Mouse (Mus musculus): ENCODE results near the gene Mmp25. TPM values are rescaled to one million over a fixed set of nuclear protein-coding genes. Genes with fewer than 3 reads are reported as not detected.

Gene Mmp25
- polyA plus RNA-seq (2015; fragmentation: Illumina TruSeq; extraction: RNeasy Lipid Tissue Mini Kit (QIAGEN cat#74804); ENCODE audit: insufficient read depth, low replicate concordance), result 1.0 TPM

DNA sequence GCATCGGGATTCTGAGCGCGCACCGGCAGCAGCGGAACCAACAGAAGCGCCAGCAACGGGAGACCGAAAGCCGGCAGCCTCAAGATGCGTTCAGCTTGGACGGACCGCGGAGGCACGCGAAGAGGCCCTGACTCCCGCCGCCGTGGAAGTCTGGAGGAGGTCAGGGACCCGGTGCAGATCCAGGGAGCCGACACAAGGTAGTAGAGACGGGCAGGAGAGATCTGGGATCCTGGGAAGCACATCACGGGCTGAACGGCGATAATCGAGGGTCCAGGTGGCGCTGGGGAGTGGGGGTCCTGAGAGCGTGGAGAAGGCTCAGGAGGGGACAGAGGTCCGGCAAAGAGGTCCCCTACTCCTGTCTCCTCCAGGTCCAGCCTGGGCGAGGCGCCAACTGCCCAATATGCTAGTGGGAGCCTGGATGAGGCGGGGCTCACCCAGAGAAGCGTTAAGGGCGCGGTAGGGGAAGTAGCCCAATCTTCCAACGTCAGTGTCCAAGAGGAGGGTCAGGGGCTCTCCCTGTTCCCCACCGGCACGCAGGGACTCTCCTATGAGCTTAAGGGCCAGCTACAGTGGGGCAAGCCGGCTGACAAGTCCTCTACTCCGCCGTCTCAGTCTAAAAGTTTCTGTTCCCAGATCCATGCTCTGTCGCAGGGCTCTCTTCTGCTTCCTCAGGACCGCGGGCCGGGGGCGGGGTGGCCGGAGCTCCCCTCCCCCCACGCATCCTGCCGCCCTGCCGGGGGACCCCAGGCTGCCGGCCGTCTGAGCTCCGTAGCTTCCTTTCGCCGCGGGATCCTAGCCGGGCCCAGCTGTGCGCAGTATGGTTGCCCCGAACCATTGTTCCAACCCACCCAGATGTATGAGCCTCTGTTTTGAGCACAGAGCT, at the start of gene Mmp25:
Mmp25 (minus strand) TSS at position 665 of the 883 bp plus-strand sequence.

DNA sequence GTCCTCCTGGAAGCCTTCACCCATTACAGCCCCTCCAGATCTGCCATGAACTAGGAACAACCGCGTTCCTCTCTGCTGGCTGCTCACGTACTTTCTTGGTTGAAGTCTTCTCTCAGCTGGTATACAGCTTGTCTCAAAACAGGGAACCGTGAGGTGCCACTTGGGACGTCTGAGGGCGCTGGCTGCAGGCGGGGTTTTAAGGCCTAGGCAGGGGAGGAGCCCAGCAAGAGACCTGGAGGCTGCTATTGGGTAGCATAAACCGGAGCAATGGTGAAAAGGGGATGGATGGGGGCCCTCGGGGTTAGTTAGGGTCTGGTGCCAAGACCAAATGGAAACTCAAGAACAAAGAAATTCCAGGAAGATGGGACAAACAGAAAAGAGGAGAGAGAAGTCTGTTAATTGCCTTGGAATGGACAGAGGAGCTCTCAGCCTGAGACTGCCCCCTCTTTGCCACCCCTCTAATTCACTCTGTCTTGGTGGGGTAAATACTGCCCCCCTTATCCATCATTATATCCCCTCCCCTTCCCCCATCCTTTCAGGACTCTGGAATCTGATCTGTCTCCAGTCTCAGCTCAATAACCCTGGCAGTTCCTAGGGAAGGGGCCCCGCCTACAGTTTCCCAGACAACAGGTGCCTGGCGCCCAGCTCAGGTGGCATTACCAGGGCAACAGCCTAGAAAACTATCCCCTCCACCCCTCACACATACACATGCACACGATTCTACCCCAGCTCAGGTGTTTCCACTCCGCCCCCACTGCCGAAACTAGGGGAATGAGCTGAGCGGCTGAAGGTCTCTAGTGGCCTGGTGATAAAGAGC, 39.0 kb upstream of the Mmp25 start, which contains the start of gene Cldn9:
Cldn9 (minus strand) TSS at position 171 of the 817 bp plus-strand sequence.

DNA sequence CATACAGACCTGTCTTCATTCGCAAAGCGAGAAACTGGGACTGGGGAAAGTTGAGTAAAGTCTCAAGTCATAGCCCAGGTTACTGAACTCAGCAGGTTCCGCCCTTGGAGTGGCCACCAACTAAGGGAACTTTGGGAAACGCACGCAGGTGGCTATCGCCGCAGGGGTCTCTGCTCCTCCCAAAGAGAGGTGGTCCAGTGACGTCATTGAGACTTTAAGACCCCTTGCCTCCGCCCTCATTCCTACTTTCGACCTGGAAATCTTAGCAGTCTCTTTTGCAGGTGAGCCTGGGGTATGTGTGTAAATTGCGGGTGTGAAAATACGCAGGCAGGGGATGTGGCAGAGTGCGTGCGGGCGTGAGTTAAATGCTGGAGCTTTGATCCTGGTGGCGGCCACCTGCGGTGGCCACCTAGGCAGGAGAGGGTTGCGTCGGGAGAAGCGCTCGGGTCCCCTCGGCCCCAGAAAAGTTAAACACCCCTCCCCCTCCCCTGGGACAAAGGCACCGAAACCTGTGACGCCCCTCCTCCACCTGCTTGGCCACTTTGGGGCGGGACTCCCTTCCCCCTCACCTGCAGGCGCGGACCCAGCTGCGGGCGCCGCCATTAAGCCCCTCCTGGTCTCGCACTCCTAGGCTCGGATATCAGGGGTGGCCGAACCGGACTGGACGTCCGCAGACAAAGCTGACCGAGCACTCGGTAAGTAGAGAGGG, 34.2 kb upstream of the Mmp25 start, which contains the start of gene Cldn6:
Cldn6 (plus strand) TSS at position 123 of the 709 bp plus-strand sequence.

DNA sequence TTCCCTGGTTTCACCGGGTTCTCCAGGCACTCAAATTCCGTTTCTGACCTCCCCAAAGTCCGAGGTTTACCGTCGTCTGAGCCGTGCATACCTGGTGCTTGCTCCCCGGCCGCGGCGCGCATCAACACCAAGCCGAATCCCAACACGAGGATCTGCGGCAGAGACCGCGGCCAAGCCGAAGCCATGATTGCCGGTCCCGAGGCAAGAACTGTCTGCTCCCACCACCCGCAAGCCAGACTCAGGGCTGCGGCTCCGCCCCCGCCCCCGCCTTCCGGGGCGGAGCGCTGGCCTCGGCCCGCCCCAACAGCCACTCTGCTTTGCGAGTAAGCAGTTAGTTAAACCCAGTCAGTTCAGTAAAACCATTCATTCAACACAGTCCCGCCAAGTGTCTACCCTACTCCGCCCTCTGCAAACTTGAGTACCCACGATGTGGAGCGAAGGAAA, 32.2 kb upstream of the Mmp25 start, which contains the start of gene Tnfrsf12a:
Tnfrsf12a (minus strand) TSS at position 233 of the 444 bp plus-strand sequence.

DNA sequence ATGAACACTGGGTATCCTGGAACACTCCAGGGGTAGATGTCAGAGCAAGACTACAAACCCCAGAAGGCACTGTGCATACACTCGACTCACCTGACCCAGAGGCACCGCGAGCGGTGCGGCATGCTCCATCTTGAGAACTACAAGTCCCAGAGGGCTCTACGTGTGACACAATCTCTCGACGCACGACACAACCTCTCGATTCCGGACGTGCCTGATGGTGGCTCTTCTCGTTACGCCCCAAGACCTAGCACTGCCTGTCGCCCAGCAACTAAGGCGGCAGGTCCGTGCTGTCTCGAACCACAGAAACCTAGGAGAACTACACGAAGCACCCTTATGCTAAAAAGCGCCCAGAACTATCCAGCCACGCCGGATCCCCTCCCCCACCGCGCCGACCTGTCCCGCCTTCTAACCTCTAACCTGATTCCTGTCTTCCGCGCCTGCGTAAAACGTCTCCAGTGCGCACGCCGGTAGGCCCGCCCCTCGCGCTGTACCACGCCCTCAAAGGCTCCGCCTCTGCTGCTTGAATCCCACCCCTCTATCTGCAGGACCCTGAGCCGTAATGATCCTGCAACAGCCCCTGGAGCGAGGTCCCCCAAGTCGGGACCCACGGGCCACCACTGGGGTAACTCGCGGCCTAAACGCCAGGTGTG, 28.5 kb upstream of the Mmp25 start, which contains the start of the genes Hcfc1r1 and Thoc6:
Hcfc1r1 (plus strand) TSS at position 173 of the 650 bp plus-strand sequence.
Thoc6 (minus strand) TSS at position 459 of the 650 bp plus-strand sequence.

DNA sequence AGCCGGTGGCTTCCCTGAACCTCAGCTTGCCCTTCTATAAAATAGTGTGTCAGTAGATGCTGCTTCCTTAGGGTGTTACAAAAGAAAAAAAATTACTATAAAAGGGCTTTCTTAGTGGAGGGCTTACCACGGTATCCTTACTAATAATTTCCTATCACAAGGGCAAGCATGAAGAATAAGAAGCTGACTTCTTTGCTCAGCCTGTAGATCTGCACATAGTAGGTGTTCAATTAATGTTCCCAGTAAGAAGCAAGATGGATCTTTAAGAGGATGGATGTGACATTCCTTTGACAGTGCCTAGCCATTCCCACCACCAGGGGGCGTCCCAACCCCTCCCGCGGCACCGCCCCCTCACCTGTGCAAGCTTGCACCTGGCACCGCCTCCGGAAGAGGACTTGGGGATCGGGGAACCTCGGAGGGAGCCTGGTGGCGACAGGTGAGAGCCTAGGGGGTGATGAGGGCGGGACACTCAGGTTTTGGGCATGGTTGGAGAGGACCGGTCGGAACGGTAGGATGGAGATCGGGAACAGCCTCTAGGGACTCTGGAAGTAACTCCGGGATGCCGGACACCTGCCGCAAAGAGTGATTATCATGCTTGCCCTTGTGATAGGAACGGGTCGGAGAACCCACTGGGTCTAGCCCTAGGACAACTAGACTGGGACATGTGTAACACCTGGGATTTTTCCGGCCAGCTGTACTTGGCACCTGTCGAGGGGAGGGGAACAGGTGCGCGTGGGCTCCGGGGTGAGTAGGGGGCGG, 15.2 kb upstream of the Mmp25 start, which contains the start of gene Bicdl2:
Bicdl2 (plus strand) TSS at position 390 of the 759 bp plus-strand sequence.

DNA sequence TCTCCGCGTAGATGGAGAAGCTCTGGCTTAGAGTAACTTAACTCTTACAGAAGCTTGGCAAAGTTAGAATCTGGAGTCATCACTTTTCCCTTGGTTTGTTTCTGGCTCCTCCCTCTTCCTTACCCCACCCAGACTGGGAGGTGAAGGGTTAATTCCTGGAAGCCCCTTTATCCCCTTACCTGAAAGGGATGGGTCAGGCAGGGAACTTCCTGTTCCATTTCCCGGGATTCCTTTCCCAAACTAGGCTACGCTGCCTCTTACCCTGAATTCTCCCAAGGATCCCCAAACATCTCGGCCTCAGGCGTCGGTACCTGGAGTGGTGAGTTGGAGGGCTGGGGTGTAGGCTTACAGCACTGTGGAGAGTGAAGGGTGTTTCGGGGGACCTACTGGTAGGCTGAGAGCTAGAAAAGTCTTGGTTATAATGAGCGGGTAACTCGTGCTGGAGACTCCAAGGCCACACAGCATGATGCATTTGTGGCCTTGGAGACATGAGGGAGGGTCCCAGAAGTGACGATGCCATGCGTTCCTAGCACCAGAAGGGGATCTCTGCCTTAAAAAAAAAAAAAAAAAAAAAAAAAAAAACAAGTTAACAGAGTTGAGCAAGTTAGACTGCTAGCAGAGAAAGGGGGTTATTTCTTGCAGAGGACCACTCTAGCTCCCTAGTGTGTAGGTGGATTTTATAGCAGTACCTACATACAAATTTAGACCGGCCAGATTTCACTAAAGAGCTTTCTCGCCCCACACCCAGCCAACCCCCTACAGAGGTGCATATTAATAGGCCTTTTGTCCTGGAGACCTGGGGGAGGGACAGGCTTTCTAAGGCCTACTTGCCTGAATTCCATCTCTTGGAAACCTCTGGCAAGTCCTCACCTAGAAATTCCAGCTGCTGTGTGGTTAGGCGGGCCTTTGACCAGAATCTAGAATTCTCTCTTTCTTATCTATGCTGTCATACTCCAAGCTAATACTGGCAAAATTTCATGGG, 44.1 kb downstream of the Mmp25 start, which contains the start of gene Zscan10:
Zscan10 (plus strand) TSS at position 216 of the 982 bp plus-strand sequence.

DNA sequence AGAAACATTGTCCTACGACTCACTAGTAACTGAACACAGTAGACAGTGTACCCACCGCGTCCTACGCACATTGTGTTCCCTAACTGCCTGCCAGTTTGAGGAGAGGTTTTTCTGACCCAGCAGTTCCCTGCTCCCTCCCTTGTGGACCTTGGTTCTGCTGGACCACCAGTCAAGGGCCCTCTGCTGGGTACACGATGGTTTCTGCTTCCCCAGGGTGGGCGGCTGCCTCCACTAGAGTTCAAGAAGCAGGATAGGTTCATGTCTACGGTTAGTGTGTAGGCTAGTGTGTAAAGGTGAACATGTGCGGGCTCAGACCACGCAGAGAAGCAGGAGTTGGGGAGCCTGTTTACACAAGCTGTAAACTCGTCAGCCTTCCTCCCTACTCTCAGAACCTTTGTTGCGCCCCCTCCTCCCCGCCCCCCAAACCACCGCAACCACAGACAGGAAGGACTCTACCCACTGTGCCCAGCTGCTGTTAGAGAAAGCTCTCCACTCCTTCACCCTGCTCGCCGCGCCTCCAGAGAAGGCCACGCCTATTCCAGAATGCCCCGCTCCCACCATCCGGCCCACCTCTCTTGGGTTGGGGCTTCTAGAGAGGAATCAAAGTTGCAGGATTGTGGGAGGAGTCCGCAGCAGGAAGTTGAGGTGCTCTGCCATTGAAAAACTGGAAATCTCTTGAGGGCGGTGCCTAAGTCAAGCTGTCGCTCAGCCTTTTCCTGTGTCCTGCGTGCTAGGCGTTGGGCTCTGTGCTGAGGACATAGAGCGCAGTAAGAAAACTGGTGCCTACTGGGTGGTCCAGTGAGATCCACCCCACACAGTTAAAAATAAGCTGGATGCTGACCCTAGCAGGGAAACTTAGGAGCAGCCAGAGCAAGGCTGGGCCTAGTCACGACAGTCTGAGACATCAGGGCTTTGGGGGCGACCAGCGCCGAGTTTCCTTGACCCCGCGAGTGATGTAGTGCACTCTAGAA, 46.2 kb downstream of the Mmp25 start, which contains the start of gene Zfp13:
Zfp13 (minus strand) TSS at position 906 of the 971 bp plus-strand sequence.

Other genes starting within 250 kb of the Mmp25 start
- gene Vmn2r117, start 165.6 kb downstream of the Mmp25 start, polyA plus RNA-seq (2015; fragmentation: Illumina TruSeq; extraction: RNeasy Lipid Tissue Mini Kit (QIAGEN cat#74804); ENCODE audit: insufficient read depth, low replicate concordance), result not detected
- 4.4 TPM for gene Zfp213, start 81.0 kb downstream of the Mmp25 start, polyA plus RNA-seq (2015; fragmentation: Illumina TruSeq; extraction: RNeasy Lipid Tissue Mini Kit (QIAGEN cat#74804); ENCODE audit: insufficient read depth, low replicate concordance)
- 0.72 TPM for gene Zfp13, start 45.8 kb downstream of the Mmp25 start, polyA plus RNA-seq (2015; fragmentation: Illumina TruSeq; extraction: RNeasy Lipid Tissue Mini Kit (QIAGEN cat#74804); ENCODE audit: insufficient read depth, low replicate concordance)
- gene Zscan10, start 44.4 kb downstream of the Mmp25 start, polyA plus RNA-seq (2015; fragmentation: Illumina TruSeq; extraction: RNeasy Lipid Tissue Mini Kit (QIAGEN cat#74804); ENCODE audit: insufficient read depth, low replicate concordance), result not detected
- not detected for gene Bicdl2, start 15.2 kb upstream of the Mmp25 start, polyA plus RNA-seq (2015; fragmentation: Illumina TruSeq; extraction: RNeasy Lipid Tissue Mini Kit (QIAGEN cat#74804); ENCODE audit: insufficient read depth, low replicate concordance)
- 29.3 TPM for gene Hcfc1r1, start 28.3 kb upstream of the Mmp25 start, polyA plus RNA-seq (2015; fragmentation: Illumina TruSeq; extraction: RNeasy Lipid Tissue Mini Kit (QIAGEN cat#74804); ENCODE audit: insufficient read depth, low replicate concordance)
- gene Thoc6, start 28.6 kb upstream of the Mmp25 start, polyA plus RNA-seq (2015; fragmentation: Illumina TruSeq; extraction: RNeasy Lipid Tissue Mini Kit (QIAGEN cat#74804); ENCODE audit: insufficient read depth, low replicate concordance), result 9.4 TPM
- gene Tnfrsf12a, start 32.2 kb upstream of the Mmp25 start, polyA plus RNA-seq (2015; fragmentation: Illumina TruSeq; extraction: RNeasy Lipid Tissue Mini Kit (QIAGEN cat#74804); ENCODE audit: insufficient read depth, low replicate concordance), result 4.0 TPM
- gene Cldn6, start 34.0 kb upstream of the Mmp25 start, polyA plus RNA-seq (2015; fragmentation: Illumina TruSeq; extraction: RNeasy Lipid Tissue Mini Kit (QIAGEN cat#74804); ENCODE audit: insufficient read depth, low replicate concordance), result not detected
- gene Cldn9, start 38.7 kb upstream of the Mmp25 start, polyA plus RNA-seq (2015; fragmentation: Illumina TruSeq; extraction: RNeasy Lipid Tissue Mini Kit (QIAGEN cat#74804); ENCODE audit: insufficient read depth, low replicate concordance), result not detected
- gene 1520401A03Rik, start 77.5 kb upstream of the Mmp25 start, polyA plus RNA-seq (2015; fragmentation: Illumina TruSeq; extraction: RNeasy Lipid Tissue Mini Kit (QIAGEN cat#74804); ENCODE audit: insufficient read depth, low replicate concordance), result not detected
- gene Pkmyt1, start 81.1 kb upstream of the Mmp25 start, polyA plus RNA-seq (2015; fragmentation: Illumina TruSeq; extraction: RNeasy Lipid Tissue Mini Kit (QIAGEN cat#74804); ENCODE audit: insufficient read depth, low replicate concordance), result 7.6 TPM
- 3.6 TPM for gene Paqr4, start 95.6 kb upstream of the Mmp25 start, polyA plus RNA-seq (2015; fragmentation: Illumina TruSeq; extraction: RNeasy Lipid Tissue Mini Kit (QIAGEN cat#74804); ENCODE audit: insufficient read depth, low replicate concordance)
- gene Kremen2, start 100.6 kb upstream of the Mmp25 start, polyA plus RNA-seq (2015; fragmentation: Illumina TruSeq; extraction: RNeasy Lipid Tissue Mini Kit (QIAGEN cat#74804); ENCODE audit: insufficient read depth, low replicate concordance), result 0.28 TPM
- 9.9 TPM for gene Flywch1, start 126.3 kb upstream of the Mmp25 start, polyA plus RNA-seq (2015; fragmentation: Illumina TruSeq; extraction: RNeasy Lipid Tissue Mini Kit (QIAGEN cat#74804); ENCODE audit: insufficient read depth, low replicate concordance)
- 0.57 TPM for gene Flywch2, start 140.8 kb upstream of the Mmp25 start, polyA plus RNA-seq (2015; fragmentation: Illumina TruSeq; extraction: RNeasy Lipid Tissue Mini Kit (QIAGEN cat#74804); ENCODE audit: insufficient read depth, low replicate concordance)
- gene Srrm2, start 145.3 kb upstream of the Mmp25 start, polyA plus RNA-seq (2015; fragmentation: Illumina TruSeq; extraction: RNeasy Lipid Tissue Mini Kit (QIAGEN cat#74804); ENCODE audit: insufficient read depth, low replicate concordance), result 445 TPM
- 39.3 TPM for gene Elob, start 183.9 kb upstream of the Mmp25 start, polyA plus RNA-seq (2015; fragmentation: Illumina TruSeq; extraction: RNeasy Lipid Tissue Mini Kit (QIAGEN cat#74804); ENCODE audit: insufficient read depth, low replicate concordance)
- gene Prss33, start 190.8 kb upstream of the Mmp25 start, polyA plus RNA-seq (2015; fragmentation: Illumina TruSeq; extraction: RNeasy Lipid Tissue Mini Kit (QIAGEN cat#74804); ENCODE audit: insufficient read depth, low replicate concordance), result not detected
- gene Prss32, start 198.6 kb upstream of the Mmp25 start, polyA plus RNA-seq (2015; fragmentation: Illumina TruSeq; extraction: RNeasy Lipid Tissue Mini Kit (QIAGEN cat#74804); ENCODE audit: insufficient read depth, low replicate concordance), result not detected
- gene Prss41, start 198.9 kb upstream of the Mmp25 start, polyA plus RNA-seq (2015; fragmentation: Illumina TruSeq; extraction: RNeasy Lipid Tissue Mini Kit (QIAGEN cat#74804); ENCODE audit: insufficient read depth, low replicate concordance), result 0.12 TPM
- gene Prss21, start 222.8 kb upstream of the Mmp25 start, polyA plus RNA-seq (2015; fragmentation: Illumina TruSeq; extraction: RNeasy Lipid Tissue Mini Kit (QIAGEN cat#74804); ENCODE audit: insufficient read depth, low replicate concordance), result not detected
- gene Dcpp1, start 235.6 kb upstream of the Mmp25 start, polyA plus RNA-seq (2015; fragmentation: Illumina TruSeq; extraction: RNeasy Lipid Tissue Mini Kit (QIAGEN cat#74804); ENCODE audit: insufficient read depth, low replicate concordance), result not detected
- gene Dcpp2, start 235.6 kb upstream of the Mmp25 start, polyA plus RNA-seq (2015; fragmentation: Illumina TruSeq; extraction: RNeasy Lipid Tissue Mini Kit (QIAGEN cat#74804); ENCODE audit: insufficient read depth, low replicate concordance), result not detected